Mouse (Mus musculus) c-Kit-positive CD71-positive TER-119-negative erythroid progenitor cells, embryonic 14.5 days (primary cell): ENCODE data around the gene Bscl2.
A peak's percentile ranks its signal among the peaks of the same experiment; 100 is the strongest.

Experiments
- DNase-seq: peaks from one replicate; pipeline ENCODE4 v3.0.0-alpha.2; 2013; ENCODE audit warnings: low read depth

The Bscl2 gene

GRCm38 (mm10) chr19:8837251-8837791 lies at the start of gene Bscl2:
Gene Bscl2 (plus strand): TSS chr19:8837467.
- peak; percentile 71 for DNase-seq

- DNase-seq: no peak
Observed at GRCm38 (mm10) chr19:8788521-8788920, 48.7 kb upstream of the Bscl2 start.

- no peak for DNase-seq
Observed at GRCm38 (mm10) chr19:8789171-8789570, 48.1 kb upstream of the Bscl2 start.

- DNase-seq: no peak
Observed at GRCm38 (mm10) chr19:8790171-8790570, 47.1 kb upstream of the Bscl2 start.

GRCm38 (mm10) chr19:8798264-8798946 lies 38.9 kb upstream of the Bscl2 start, which contains the start of gene Polr2g:
Gene Polr2g (minus strand): TSS chr19:8798577.
- peak; percentile 85 for DNase-seq

GRCm38 (mm10) chr19:8798947-8799315 lies 38.3 kb upstream of the Bscl2 start:
- DNase-seq: no peak

- DNase-seq: peak; percentile 97
Observed at GRCm38 (mm10) chr19:8802130-8802821, 35.0 kb upstream of the Bscl2 start, which contains the start of gene Zbtb3. Gene Zbtb3 (plus strand): TSS chr19:8802555.

GRCm38 (mm10) chr19:8803204-8803780 lies 34.0 kb upstream of the Bscl2 start:
- DNase-seq: no peak

GRCm38 (mm10) chr19:8803879-8804660 lies 33.2 kb upstream of the Bscl2 start:
- no peak for DNase-seq

GRCm38 (mm10) chr19:8806810-8807209 lies 30.5 kb upstream of the Bscl2 start:
- no peak for DNase-seq

- no peak for DNase-seq
Observed at GRCm38 (mm10) chr19:8815812-8816211, 21.5 kb upstream of the Bscl2 start.

- DNase-seq: no peak
Observed at GRCm38 (mm10) chr19:8817001-8817400, 20.3 kb upstream of the Bscl2 start.

GRCm38 (mm10) chr19:8818301-8818798 lies 18.9 kb upstream of the Bscl2 start:
- DNase-seq: no peak

GRCm38 (mm10) chr19:8818801-8819595 lies 18.3 kb upstream of the Bscl2 start, which contains the start of gene Ttc9c:
Gene Ttc9c (minus strand): TSS chr19:8819333.
- DNase-seq: peak; percentile 97

GRCm38 (mm10) chr19:8819596-8820423 lies 17.5 kb upstream of the Bscl2 start, which contains the start of gene Hnrnpul2:
Gene Hnrnpul2 (plus strand): TSS chr19:8820010.
- DNase-seq: peak; percentile 96

GRCm38 (mm10) chr19:8820424-8820956 lies 16.8 kb upstream of the Bscl2 start:
- no peak for DNase-seq

- DNase-seq: no peak
Observed at GRCm38 (mm10) chr19:8821146-8821545, 16.1 kb upstream of the Bscl2 start.

- DNase-seq: no peak
Observed at GRCm38 (mm10) chr19:8822696-8823095, 14.6 kb upstream of the Bscl2 start.

- DNase-seq: no peak
Observed at GRCm38 (mm10) chr19:8829660-8830059, 7.6 kb upstream of the Bscl2 start, which contains the start of gene AC129217.1. Gene AC129217.1 (plus strand): TSS chr19:8829773.

GRCm38 (mm10) chr19:8830664-8831063 lies 6.6 kb upstream of the Bscl2 start:
- no peak for DNase-seq
